Mouse (Mus musculus): ENCODE measurements at regions not wholly inside any gene's neighbourhood (a gene's known extent, or its start where the extent isn't known, plus 50 kb on each side); places are given as distances from the start of the nearest gene placed in this dataset.
A peak's percentile ranks its signal among the peaks of the same experiment; 100 is the strongest.

DNA sequence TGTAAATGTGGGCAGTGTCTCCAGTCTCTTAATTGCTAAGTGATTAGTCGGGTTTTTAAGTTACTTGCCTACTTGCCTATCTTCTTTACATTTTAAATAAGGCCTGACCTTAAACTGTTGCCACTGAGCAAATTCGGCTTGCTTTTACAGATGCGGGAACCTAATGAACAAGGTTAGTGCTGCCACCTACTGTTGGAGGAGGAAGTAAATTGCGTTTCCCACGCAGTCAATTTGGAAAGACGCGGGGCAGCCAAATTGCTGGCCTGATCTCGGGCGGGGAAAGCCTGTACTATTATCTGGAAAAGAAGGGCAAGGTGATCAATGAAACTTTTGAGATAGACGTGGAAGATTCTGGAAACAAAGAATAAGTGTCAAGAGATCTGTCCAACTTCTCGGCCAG lies 79.5 kb upstream of the Slc38a4 start:
- ATAC-seq (replicated peaks; ENCODE audit: poor library complexity, severe bottlenecking), result peak; percentile 40; the same call in 1 of the 2 replicates

DNA sequence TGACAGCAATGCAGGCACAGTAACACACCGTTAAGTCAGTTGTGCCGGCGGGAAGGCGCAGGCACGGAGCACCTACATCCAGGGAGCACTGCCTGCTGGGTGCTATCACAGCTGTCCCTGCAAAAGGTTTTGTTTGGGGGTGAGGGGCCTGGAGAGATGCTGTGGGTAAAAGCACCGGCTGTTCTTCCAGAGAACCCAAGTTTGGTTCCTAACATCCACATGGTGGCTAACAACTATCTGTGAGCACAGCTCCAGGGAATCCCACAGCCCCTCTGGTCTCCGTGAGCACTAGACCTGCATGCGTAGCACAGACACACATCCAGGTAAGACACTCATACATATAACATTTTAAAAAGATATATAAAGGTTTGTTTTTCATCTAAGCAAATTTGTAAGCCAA lies 72.0 kb upstream of the Slc38a4 start:
- ATAC-seq (replicated peaks; ENCODE audit: poor library complexity, severe bottlenecking), result no peak

DNA sequence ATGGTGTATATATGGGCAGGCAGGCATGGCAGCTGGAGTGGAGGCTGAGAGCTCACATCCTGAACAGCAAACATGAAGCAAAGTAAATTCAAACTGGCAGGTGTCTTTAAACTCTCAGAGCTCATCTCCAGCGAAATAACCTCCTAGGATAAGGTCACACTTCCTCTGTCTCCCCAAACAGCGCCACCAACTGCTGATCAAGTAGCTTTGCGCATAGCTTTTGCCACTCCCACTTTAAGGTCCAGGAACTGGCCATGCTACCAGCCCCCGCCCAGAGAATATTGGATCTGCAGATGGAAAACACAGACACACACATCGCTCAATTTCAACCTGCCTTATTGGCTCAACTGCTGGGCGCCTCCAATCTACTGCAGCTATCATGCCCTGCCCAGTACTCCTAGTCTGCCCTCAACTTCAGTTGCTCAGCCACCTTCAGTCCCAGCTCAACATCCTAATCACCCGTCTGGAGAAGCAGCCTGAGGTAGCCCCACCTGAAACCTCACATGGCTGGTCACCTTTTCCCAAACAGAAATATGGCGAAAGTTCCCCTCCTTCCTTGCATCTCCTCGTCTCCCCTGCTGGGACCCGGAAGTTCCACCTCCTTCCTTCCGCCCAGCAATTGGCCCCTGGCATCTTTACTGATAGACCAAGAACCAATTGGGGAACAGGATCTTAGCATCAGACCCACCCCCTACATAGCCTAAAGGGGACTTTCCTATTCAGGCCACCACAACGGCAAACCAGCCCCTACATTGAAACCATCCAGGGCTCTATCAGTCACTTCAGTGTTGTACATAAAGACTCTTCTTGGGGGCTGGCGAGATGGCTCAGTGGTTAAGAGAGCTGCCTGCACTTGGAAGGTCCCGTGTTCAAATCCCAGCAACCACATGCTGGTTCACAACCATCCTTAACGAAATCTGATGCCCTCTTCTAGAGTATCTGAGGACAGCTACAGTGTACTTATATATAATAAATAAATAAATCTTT lies 70.4 kb upstream of the Slc38a4 start:
- ATAC-seq (replicated peaks; ENCODE audit: poor library complexity, severe bottlenecking), result no peak

DNA sequence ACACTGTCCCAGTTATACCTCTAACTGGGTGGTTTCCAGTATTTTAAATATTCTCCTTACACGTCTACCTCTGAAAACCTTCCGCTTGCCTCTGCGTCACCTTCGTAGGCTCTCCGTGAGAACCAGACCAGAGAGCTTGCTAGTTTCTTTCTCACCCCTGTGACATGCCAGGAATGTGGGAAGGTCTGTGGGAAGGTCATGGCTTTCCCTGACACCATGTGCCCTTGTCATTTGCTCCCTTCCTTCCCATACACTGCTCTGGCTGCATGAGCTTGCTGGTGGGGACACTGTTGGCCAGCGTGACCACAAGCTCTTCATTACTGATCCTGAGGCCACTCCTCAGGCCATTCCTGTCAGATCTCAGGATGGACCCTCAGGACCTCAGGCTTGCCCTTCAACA lies 66.5 kb upstream of the Slc38a4 start:
- no peak for ATAC-seq (replicated peaks; ENCODE audit: poor library complexity, severe bottlenecking)

DNA sequence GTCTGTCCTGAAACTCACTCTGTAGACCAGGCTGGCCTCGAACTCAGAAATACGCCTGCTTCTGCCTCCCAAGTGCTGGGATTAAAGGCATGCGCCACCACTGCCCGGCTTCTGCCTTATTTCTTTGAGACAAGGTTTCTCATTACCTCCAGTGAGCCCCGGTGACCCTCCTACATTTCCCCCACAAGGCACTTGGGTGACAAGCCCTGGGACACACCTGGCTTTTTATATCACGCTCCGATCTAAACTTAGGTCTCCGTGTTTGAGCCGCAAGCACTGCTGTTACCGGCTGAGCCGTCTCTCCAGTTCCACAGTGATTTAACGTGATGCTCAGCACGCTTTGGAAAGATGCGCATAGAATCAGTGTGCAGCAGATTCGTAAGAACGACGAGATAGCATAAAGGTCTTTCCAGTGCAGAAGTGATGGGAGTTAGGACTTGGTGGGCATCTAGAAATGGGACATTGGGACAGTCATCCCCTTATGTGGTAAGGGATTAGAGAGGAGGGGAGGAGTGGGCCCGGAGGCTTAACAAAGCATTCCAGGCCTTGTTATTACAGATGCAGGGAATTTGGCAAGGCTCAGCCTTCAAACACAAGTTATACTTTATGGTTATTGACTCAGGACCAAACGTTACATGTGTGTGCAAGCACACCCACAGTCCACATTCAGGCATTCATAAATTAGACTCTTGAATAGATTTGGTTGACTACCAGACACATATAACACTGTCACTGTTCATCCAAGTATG lies 56.9 kb upstream of the Slc38a4 start:
- ATAC-seq (replicated peaks; ENCODE audit: poor library complexity, severe bottlenecking), result no peak

DNA sequence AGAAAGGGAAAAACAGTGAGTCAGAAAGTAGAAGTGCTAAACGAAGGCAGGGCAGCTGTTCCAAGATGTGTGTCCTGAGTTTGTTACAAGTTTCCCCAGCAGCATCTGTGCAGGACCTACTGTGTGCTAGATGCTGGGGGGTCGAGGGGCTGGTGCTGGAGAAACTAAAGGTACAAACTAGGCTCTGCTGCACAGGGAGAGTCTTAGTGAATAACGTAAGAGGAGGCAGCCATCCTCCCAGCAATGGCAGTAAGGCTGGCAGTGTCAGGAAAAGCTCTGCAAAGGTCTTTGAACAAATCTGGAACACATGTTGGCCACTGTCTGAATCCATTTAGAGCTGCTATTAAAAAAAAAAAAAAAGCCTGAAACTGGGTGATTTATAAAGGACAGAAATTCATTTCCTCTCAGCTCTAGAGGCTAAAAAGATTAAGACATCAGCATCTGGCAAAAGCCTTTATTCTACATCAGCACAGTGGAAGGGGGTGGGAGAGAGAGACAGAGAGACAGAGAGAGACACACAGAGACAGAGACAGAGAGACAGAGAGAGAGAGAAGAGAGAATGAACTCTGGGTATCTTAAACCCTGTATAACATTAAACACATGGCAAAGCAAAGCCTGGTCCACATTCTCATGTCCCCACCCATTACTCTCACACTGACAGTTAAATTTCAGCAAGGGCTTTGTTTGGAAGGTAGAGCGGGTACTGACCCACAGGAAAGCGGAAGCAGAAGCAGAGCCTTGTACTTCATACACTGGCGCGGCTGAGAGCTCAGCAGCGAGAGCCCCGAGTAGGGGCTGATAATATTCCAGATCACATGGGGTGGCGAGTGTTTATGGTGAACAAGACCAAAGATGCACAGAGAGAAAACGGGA lies 55.8 kb upstream of the Slc38a4 start:
- ATAC-seq (replicated peaks; ENCODE audit: poor library complexity, severe bottlenecking), result peak; percentile 52

DNA sequence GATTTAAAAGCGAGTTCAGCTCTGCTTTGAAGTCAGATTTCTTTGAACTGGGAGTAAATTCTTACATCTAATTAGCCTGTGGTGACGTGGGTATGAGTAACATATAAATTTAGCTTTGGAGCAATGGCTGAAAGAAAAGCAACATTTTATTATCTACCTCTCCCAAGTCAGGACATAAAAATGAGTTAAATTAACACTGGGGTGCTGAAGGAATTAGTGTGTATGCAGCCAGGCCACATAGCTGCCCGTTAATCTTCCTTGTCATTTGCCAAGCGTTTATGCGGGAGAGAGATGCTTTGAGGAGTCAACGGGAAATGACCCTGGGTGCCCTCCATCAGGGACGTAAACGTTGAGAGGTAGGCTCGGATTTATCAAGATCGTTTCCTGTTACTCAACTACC lies 52.0 kb upstream of the Slc38a4 start:
- ATAC-seq (replicated peaks; ENCODE audit: poor library complexity, severe bottlenecking), result no peak

DNA sequence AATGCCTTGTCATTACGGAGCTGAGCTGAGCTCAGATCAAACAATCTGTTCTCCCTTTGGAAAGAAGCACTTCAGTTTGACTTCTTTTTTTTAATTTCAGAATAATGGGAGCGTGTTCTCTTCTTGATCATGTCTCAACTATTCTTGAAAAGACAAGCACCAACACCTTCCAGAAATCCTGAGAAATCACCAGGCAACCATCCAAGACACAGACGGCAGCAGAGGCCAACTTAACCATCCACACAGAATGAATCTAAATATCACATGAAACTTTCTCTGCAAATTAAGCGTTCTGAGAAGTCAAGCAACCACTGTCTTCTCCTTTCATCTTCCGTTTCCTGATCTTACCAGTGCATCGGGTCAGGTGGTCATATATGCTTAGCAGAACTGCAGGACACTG lies 50.8 kb upstream of the Slc38a4 start:
- no peak for ATAC-seq (replicated peaks; ENCODE audit: poor library complexity, severe bottlenecking)

Data from granulocyte monocyte progenitor cell, adult 5-6 weeks (primary cell).